Mouse (Mus musculus): ENCODE data around the gene Hfe2.

GRCm38 (mm10) chr3:96555999-96556614 is 31.1 kb downstream of the Hfe2 start:
- TF ChIP-seq CTCF (IDR thresholded peaks at IDR 0.05; ENCODE audit: low read depth, low read length) (no peak), POLR2A (IDR thresholded peaks at IDR 0.05; ENCODE audit: extremely low read depth, insufficient read depth, low read length) (no peak)

Measured in liver, adult 2 months (tissue).